Mouse (Mus musculus) spleen, postnatal 10 days (tissue): Measurements from ENCODE around the gene Wrap73.
A peak's percentile ranks its signal among the peaks of the same experiment; 100 is the strongest.

Experiments
- DNase-seq, 2 experiments: peaks; one replicate each; pipeline ENCODE4 v3.0.0; 2021 to 2022; ENCODE audit warnings: low spot score in 2 of 2

The Wrap73 gene

DNA sequence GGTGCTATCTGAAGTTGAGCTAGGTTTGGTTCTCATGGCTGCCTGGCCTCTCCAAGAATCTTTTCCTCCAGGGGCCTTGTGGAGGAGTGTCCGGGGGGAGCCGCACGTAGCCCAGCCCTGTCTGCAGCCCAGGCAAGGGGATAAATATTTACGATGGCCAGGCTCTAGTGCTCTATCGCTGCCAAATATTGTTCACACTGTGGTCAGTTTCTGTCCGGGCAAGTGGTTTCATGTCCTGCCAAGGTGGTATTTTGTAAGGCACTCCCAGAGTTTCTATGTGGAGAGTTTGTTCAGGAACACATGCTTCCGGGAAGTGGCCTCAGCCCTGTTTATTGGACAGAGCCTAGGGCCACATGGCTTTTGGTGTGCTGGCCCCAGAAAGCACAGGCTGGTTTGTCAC lies 38.8 kb downstream of the Wrap73 start:
- DNase-seq: no peak

DNA sequence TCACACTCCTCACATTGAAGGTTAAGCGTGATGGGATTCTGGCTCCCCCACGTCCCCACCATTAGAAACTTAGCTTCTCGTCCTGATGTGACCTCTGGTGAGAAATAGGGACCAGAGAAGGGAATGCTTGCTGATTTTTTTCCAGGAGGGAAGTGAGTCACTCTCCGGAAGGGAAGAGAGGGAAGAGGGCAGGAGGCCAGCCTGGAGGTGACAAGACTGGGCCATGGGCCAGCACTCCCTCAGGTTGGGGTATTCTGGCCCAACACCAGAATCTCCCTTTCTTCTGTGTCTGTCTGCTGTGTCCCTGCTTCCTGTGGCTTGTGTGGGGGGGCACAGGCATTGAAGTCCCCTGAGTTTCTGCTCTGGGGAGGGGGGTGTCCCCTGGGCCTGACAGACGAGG lies 41.4 kb downstream of the Wrap73 start:
- no peak for DNase-seq

DNA sequence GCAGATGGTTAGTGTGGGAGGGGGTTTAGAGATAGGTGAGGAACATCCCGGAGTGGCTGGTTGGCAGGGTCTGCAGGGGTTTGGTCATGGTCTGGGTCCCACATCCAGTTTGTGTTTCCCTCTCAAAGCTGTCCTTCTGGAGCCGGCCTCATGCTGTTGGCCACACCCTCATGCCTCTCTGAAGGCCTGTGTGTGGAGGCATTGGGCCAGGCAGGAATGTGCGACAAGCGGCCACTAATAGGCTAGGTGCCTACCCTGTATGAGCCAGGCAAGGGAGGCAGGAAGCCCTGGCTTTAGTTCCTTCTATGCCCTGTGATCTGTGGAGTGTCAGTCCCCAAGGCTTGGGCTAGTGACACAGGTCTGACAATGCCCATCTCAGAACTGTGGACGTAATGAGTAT lies 42.8 kb downstream of the Wrap73 start:
- no peak for DNase-seq

DNA sequence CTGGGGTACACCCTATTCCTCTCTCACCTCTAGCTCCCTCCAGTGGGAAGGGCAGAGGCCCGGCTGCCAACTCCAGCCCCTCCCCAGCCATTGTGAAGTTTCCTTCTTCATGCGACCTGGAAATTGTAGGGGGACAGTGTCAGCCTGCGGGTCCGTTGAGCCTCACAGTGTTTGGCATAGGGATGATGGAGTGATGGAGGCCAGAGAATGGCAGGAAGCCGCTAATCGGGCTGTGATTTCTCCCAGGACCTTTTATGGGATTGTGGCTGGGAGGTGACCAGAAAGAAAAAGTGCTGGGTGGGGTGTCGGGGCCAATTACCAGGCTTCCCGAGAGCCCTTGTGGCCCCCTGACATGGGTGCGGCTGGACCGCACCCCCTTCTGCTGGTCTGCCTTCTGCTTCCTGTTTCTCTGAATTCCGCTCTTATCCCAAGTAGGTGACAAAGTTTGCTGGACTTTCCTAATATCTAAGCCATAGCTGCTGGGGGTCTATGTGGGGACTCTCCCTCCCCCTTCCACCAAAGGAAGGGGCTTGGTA lies 43.9 kb downstream of the Wrap73 start:
- DNase-seq: no peak

DNA sequence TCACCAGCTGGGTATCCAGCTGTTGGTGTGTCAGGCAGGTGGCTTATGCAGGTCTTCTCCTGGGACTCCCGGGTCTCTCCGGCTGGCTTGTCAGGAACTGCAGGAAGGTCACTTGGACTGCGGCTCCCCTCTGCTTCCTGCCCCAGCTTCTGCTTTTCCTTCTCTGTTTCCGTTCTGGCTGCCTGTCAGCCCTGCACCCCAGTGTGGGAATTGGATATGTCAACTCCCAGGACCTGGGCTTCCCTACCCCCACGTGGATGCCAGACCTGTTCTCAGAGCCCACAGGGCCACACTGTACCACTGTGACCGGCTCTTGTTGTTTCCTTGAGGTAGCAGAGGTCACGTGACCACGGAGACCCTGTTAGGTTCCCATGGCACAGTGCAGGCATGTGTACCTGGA lies 46.8 kb downstream of the Wrap73 start:
- no peak for DNase-seq

DNA sequence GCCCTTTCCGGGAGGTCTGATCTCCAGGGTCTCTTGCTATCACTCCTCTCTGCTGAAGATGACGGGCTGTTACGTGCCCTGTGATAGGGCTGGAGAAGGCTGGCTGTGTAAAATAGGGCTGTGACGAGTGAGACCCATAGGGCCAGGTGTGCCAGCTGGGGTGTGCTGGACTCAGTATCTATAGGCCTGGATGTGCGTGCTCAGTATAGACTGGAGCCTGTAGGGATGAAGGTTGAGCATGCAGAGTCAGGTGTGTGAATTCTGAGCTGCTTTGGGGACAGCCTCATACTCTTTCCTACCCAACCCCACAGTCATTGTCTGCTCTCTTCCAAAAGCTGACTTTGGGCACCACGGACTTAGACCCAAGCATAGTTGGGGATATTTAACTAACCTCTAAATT lies 55.8 kb downstream of the Wrap73 start:
- no peak for DNase-seq

DNA sequence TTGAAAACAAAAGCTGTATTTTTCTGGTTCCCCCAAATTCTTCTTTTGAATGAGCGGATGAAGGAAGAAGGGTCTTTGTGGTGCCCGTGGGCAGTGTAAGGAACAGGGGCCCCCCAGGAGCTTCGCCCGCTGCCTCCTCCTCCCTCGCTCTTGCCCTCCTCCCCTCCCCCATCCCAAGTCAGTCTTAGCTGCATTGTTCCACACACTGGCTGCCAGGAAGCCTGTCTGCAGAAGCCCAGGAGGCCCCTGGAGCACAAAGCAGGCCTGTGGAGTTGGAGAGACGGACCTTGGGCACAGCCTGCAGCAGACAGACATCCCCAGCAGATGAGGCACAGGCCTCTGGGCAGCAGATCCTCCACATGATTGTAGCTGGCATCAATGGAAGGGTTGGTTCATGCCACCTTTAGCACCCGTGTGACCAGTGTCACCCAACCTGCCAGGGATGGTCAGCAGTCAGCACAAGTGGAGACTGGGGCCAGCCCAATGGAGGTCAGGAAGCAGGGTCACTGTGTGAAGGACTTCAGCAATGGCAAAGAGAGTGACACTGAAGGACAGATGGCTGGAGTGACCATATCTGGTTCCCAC lies 56.3 kb downstream of the Wrap73 start:
- DNase-seq: no peak

DNA sequence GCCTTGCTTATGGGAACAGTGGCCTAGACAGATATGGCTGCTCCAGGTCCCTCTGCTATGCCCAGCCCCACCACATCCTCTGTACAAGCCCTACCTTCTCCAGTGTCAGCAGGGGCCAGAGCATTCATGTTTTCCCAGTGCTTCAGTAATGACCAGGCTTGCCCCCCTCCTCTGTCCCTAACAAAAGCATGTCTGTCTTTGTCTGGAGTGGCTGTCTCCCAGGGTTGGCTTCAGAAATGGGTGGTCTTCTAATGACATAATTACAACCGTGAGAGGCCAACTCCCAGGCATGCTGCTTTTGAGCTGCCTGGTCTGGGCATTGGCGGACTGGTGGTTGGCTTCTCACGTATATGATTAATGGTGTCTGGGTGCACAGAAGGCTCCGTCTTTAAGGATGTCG lies 59.3 kb downstream of the Wrap73 start:
- no peak for DNase-seq

DNA sequence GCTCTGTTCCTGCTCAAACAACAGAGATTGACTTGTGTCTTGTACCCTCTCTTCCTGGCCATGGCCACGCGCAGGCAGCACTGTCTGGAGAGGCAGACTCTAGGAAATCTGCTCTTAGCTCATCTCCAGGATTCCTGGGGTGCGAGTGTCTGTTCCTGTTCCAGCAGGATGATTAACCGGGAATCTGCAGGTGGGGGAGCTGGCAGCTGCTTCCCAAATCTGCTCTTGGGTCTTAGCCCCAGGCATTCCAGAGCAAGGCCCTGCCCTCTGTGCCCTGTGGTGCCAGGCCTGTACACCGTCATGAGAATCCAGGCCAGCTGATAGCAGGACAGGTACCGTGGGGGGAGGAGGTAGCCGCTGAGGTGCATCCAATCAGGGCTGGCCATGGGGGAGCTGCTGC lies 62.4 kb downstream of the Wrap73 start:
- no peak for DNase-seq

DNA sequence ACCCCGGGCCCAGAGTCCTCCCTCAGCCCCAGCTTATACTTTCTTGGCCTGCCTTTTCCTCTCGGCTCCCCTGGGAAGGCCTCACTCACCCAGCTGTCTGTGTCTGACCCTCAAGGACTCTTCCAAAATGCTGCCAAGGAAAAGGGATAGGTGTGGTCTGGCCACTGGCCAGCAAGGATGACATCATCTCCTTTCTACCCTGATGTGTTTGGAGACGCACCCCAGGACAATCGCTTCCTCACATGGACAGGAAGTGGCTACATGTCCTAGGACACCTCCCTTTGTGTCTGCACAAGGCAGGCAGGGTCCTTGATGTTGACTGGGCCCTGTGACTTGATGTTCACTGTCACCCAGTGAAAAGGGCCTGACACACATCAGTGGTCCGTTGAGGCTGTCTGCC lies 63.2 kb downstream of the Wrap73 start:
- no peak for DNase-seq

DNA sequence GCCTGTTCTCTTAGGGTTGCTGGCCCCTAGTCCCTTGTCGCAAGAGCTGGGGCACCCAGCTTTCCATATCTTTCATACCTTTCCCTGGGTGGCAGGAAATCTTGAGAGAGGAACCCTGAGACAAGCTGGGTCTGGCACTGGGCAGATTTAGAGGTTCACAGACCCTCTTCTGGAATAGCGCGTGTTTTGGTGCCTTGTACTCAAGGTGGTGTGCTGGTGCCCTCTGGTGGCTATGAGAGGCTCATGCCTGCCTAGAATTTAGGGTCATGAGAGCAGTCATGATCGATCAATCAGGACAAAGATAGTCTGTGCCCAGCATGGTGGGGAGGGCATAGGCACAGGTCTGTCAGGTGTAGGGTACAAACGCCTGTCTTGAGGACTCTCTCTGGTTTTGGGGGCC lies 65.1 kb downstream of the Wrap73 start:
- DNase-seq: peak; percentile 43 to 74

DNA sequence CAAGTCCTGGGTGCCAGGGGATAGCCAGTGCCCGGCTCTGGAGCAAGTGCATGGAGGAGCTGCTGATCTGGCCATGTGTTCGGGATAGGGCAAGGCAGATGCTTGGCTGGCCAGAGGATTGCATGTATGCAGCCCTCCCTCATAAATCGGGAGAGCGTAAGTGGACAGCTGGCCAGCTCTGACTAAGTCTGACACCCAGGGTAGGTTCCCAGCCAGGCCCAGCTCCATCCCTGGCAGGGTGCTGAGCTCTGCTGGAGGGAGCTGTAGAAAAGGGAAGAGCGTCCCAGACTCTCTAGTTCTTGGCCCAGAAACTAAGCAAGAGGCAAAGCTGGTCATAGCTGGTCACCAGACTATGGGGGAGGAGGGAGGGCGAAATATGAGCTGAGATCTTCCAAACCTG lies 66.9 kb downstream of the Wrap73 start:
- no peak for DNase-seq

DNA sequence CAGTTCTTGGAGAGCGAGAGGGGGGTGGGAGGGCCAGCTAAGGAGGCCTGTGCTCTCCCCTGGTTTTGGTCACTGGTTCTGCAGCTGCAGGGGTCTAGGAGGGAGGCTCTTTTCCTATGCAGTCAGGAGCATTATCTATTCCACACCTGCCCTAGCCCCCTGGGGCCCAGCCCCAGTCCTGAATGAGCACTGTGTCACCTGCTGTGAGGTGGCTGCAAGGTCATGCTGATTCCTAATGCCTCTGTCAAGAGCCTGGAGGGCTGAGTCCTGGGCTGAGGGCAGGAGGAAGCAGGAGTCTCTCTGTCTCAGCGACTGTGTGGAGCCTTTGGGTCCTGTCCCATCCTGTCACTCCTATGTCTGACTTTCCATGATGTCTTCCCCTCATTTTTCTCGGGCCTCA lies 67.7 kb downstream of the Wrap73 start:
- no peak for DNase-seq

DNA sequence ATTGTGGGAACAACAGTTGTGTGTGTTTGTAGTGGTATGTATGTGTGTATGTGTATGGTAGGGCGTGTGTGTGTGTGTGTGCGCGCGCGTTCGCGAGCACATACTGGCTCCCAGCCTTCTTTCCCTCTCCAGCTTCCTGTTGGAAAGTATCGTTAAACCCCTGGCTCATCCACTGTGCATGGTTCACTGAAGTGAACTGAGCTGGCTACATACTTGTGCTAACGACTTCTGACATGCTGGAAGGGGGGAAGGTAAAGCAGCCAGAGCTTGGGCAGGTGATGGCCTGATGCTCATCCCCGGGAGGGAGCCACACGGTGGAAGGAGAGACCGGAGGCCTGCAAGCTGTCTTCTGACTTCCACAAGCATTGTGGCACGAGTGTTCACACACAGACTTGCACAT lies 69.3 kb downstream of the Wrap73 start:
- no peak for DNase-seq

DNA sequence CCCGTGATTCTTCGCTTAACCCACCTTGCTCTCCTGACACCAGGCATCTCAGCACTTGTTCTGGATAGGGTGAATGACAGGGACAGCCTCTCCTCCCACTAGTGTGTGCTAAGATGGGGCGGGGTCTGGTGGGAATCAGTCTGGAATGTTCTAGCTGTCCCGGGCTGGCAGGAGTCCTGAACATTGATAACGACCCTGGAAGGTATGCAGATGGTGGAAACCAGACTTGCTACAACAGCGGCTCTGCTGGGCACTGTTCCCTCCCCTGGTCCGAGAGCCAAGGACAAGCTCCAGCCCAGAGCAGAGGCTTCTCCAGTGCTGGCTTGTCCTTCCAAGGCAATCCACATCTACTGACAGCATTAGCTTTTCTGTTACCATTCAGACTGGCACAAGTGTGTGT lies 71.4 kb downstream of the Wrap73 start:
- no peak for DNase-seq

DNA sequence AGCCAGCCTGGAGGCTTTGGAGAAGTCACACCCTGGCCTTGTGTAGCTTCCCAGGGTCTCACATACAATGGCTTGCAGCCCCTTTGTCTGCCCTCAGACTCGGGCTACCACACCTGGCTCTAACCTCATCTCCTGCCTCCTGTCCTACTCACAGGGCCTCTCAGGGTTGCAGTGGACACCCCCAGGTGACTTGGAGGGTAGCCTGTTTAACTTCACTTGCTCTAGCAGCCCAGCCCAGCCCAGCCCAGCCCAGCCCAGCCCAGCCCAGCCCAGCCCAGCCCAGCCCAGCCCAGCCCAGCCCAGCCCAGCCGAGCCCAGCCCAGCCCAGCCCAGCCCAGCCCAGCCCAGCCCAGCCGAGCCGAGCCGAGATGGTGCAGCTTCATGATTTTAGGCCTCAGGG lies 71.9 kb downstream of the Wrap73 start:
- no peak for DNase-seq
